Mouse (Mus musculus): ENCODE measurements around the gene Iars2. TPM values are rescaled to one million over a fixed set of nuclear protein-coding genes. Genes with fewer than 3 reads are reported as not detected.
A peak's percentile ranks its signal among the peaks of the same experiment; 100 is the strongest.

The Iars2 gene
- polyA plus RNA-seq, 1 experiment from 2014 or later, result 24.3 TPM

DNA sequence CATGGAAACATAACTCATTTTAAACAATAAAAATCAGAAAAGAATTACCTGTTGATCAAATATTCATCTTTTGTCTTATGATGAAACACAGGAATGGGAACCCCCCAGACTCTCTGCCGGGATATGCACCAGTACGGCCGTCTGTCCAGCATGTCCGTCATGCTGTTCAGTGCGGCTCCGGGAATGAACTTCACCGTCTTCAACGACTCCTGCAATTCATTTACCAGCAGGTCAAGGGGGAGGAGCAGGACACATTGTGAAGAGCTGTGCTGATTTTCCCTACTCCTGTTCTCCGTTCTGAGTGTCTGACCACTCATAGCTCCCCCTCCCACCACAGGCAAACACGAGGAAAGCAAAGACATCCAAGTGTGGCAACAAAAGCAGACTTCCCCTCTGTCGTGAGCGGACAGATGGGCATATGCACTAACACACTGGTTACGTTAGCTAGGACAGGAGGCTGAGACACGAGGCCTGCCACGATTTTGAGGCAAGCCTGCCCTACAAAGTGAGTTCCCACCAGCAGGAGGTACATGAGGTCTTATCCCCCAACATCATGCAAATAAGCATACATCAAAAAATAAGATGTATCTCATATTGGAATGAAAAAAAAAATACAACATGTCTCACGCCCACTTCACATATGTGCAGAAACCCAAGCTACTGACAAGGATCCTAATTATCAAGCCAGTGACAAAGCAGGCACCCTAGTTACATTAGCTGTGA is 13.2 kb downstream of the Iars2 start:
- H3K36me3 ChIP-seq (ENCODE audit: control insufficient read depth, insufficient read depth, low read length), result peaks cover 17% of the 10 kb centered on the region
- DNase-seq (ENCODE audit: low spot score, missing footprints), result no peak
- no peak overlapping the region for H3K4me2 ChIP-seq

DNA sequence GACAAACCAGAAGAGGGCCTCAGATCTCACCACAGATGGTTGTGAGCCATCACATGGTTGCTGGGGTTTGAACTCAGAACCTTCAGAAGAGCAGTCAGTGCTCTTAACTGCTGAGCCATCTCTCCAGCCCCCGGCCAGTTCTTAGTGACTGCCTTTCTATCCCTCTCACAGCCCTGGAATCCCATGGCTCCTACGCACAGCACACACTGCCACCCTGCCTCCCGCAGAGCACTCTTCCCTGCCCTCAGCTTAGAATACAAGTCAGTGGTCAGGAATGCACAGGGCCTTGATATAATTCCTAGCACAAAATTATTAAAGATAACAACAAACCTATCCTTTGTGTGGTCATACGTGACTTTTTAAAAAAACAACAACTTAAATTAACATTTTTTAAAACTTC is 14.7 kb downstream of the Iars2 start:
- peak; percentile 57 for DNase-seq (ENCODE audit: low spot score, missing footprints)
- Histone ChIP-seq H3K4me2 (no peak overlapping the region), H3K9me3 (ENCODE audit: control insufficient read depth, low read length) (no peaks in the 10 kb centered on the region), H3K4me3 (ENCODE audit: low read depth, low read length) (no peak overlapping the region), H3K27me3 (ENCODE audit: control insufficient read depth, insufficient read depth, low read length) (no peaks in the 10 kb centered on the region), H3K4me1 (ENCODE audit: control insufficient read depth, insufficient read depth, low read length) (no peaks in the 10 kb centered on the region), H3K9ac (ENCODE audit: low read length) (no peak overlapping the region), H3K27ac (ENCODE audit: low read depth, low read length) (no peak overlapping the region), H3K36me3 (ENCODE audit: control insufficient read depth, insufficient read depth, low read length) (peaks cover 12% of the 10 kb centered on the region; the same call in 1 of the 2 replicates)
- no peak for ATAC-seq (ENCODE audit: low FRiP score)
- 95% methylated on average over 4 of the region's 4 CpGs for WGBS

More for the DNA sequence above, 13.2 kb downstream of the Iars2 start:
- Histone ChIP-seq H3K4me1 (ENCODE audit: control insufficient read depth, insufficient read depth, low read length) (no peaks in the 10 kb centered on the region), H3K27ac (ENCODE audit: low read depth, low read length) (no peak overlapping the region), H3K27me3 (ENCODE audit: control insufficient read depth, insufficient read depth, low read length) (no peaks in the 10 kb centered on the region), H3K9ac (ENCODE audit: low read length) (no peak overlapping the region), H3K9me3 (ENCODE audit: control insufficient read depth, low read length) (no peaks in the 10 kb centered on the region), H3K4me3 (ENCODE audit: low read depth, low read length) (no peak overlapping the region)
- 88% methylated on average over 16 of the region's 16 CpGs for WGBS
- no peak for ATAC-seq (ENCODE audit: low FRiP score)

GRCm38 (mm10) chr1:185311949-185312348 is 17.2 kb downstream of the Iars2 start:
- WGBS, result 91% methylated on average over 9 of the region's 9 CpGs
- ATAC-seq (ENCODE audit: low FRiP score) (no peak), DNase-seq (ENCODE audit: low spot score, missing footprints) (no peak)
- no peaks in the 10 kb centered on the region for H3K27me3 ChIP-seq (ENCODE audit: control insufficient read depth, insufficient read depth, low read length)
- no peak overlapping the region for H3K4me2 ChIP-seq
- no peak overlapping the region for H3K4me3 ChIP-seq (ENCODE audit: low read depth, low read length)
- no peaks in the 10 kb centered on the region for H3K9me3 ChIP-seq (ENCODE audit: control insufficient read depth, low read length)
- peaks cover 7% of the 10 kb centered on the region; the same call in 1 of the 2 replicates for H3K36me3 ChIP-seq (ENCODE audit: control insufficient read depth, insufficient read depth, low read length)
- H3K27ac ChIP-seq (ENCODE audit: low read depth, low read length), result no peak overlapping the region
- no peak overlapping the region for H3K9ac ChIP-seq (ENCODE audit: low read length)
- no peaks in the 10 kb centered on the region for H3K4me1 ChIP-seq (ENCODE audit: control insufficient read depth, insufficient read depth, low read length)

- Histone ChIP-seq H3K36me3 (ENCODE audit: control insufficient read depth, insufficient read depth, low read length) (peaks cover 2% of the 10 kb centered on the region; the same call in 1 of the 2 replicates), H3K4me1 (ENCODE audit: control insufficient read depth, insufficient read depth, low read length) (no peaks in the 10 kb centered on the region), H3K9ac (ENCODE audit: low read length) (no peak overlapping the region), H3K27me3 (ENCODE audit: control insufficient read depth, insufficient read depth, low read length) (no peaks in the 10 kb centered on the region), H3K4me3 (ENCODE audit: low read depth, low read length) (no peak overlapping the region), H3K27ac (ENCODE audit: low read depth, low read length) (no peak overlapping the region), H3K4me2 (no peak overlapping the region), H3K9me3 (ENCODE audit: control insufficient read depth, low read length) (no peaks in the 10 kb centered on the region)
- ATAC-seq (ENCODE audit: low FRiP score) (no peak), DNase-seq (ENCODE audit: low spot score, missing footprints) (no peak)
- 72% methylated on average over 4 of the region's 4 CpGs for WGBS
Measured at GRCm38 (mm10) chr1:185308908-185309307, 20.3 kb downstream of the Iars2 start.

- no peaks in the 10 kb centered on the region for H3K9me3 ChIP-seq (ENCODE audit: control insufficient read depth, low read length)
- DNase-seq (ENCODE audit: low spot score, missing footprints) (no peak), ATAC-seq (ENCODE audit: low FRiP score) (no peak)
- no peak overlapping the region for H3K9ac ChIP-seq (ENCODE audit: low read length)
- H3K27ac ChIP-seq (ENCODE audit: low read depth, low read length), result no peak overlapping the region
- H3K27me3 ChIP-seq (ENCODE audit: control insufficient read depth, insufficient read depth, low read length), result no peaks in the 10 kb centered on the region
- no peaks in the 10 kb centered on the region for H3K4me1 ChIP-seq (ENCODE audit: control insufficient read depth, insufficient read depth, low read length)
- H3K36me3 ChIP-seq (ENCODE audit: control insufficient read depth, insufficient read depth, low read length), result peaks cover 2% of the 10 kb centered on the region; the same call in 1 of the 2 replicates
- no peak overlapping the region for H3K4me3 ChIP-seq (ENCODE audit: low read depth, low read length)
- WGBS, result 95% methylated on average over 2 of the region's 2 CpGs
- H3K4me2 ChIP-seq, result no peak overlapping the region
Measured at GRCm38 (mm10) chr1:185308334-185308733, 20.9 kb downstream of the Iars2 start.

DNA sequence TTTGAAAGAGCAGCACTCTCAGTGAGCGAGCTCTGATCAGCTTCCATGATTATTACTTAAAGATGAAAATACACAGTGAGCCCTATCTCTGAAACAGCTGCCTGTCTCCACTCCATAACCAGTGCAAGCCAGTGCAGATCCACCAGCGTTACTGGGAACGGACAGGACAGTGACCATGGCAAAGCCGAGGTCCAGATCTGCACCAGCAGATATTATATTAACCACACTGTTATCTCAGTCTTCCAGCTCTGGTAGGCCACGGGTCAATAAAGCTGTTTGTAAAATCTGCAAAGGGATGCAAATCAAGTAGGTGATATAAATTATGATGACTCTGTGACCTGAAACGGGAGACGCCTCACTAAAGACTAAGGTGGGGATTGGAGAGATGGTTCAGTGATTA is 21.6 kb downstream of the Iars2 start:
- Histone ChIP-seq H3K4me2 (no peak overlapping the region), H3K27me3 (ENCODE audit: control insufficient read depth, insufficient read depth, low read length) (no peaks in the 10 kb centered on the region), H3K36me3 (ENCODE audit: control insufficient read depth, insufficient read depth, low read length) (peaks cover 2% of the 10 kb centered on the region; the same call in 1 of the 2 replicates), H3K9ac (ENCODE audit: low read length) (no peak overlapping the region), H3K9me3 (ENCODE audit: control insufficient read depth, low read length) (no peaks in the 10 kb centered on the region), H3K4me3 (ENCODE audit: low read depth, low read length) (no peak overlapping the region), H3K4me1 (ENCODE audit: control insufficient read depth, insufficient read depth, low read length) (no peaks in the 10 kb centered on the region), H3K27ac (ENCODE audit: low read depth, low read length) (no peak overlapping the region)
- whole genome bisulfite sequencing, result 95% methylated on average over 7 of the region's 7 CpGs
- DNase-seq (ENCODE audit: low spot score, missing footprints) (no peak), ATAC-seq (ENCODE audit: low FRiP score) (no peak)

- Histone ChIP-seq H3K36me3 (ENCODE audit: control insufficient read depth, insufficient read depth, low read length) (peaks cover under 1% of the 10 kb centered on the region; the same call in 1 of the 2 replicates), H3K27me3 (ENCODE audit: control insufficient read depth, insufficient read depth, low read length) (no peaks in the 10 kb centered on the region), H3K9me3 (ENCODE audit: control insufficient read depth, low read length) (no peaks in the 10 kb centered on the region), H3K4me3 (ENCODE audit: low read depth, low read length) (no peak overlapping the region), H3K4me2 (no peak overlapping the region), H3K4me1 (ENCODE audit: control insufficient read depth, insufficient read depth, low read length) (no peaks in the 10 kb centered on the region), H3K9ac (ENCODE audit: low read length) (no peak overlapping the region), H3K27ac (ENCODE audit: low read depth, low read length) (no peak overlapping the region)
- no peak for ATAC-seq (ENCODE audit: low FRiP score)
- 97% methylated on average over 12 of the region's 12 CpGs for WGBS
- no peak for DNase-seq (ENCODE audit: low spot score, missing footprints)
Measured at GRCm38 (mm10) chr1:185306836-185307235, 22.4 kb downstream of the Iars2 start.

- H3K4me1 ChIP-seq (ENCODE audit: control insufficient read depth, insufficient read depth, low read length), result no peaks in the 10 kb centered on the region
- ATAC-seq (ENCODE audit: low FRiP score) (no peak), DNase-seq (ENCODE audit: low spot score, missing footprints) (no peak)
- no peaks in the 10 kb centered on the region for H3K9me3 ChIP-seq (ENCODE audit: control insufficient read depth, low read length)
- H3K9ac ChIP-seq (ENCODE audit: low read length), result no peak overlapping the region
- no peak overlapping the region for H3K4me2 ChIP-seq
- H3K36me3 ChIP-seq (ENCODE audit: control insufficient read depth, insufficient read depth, low read length), result no peaks in the 10 kb centered on the region; the same call in 1 of the 2 replicates
- no peak overlapping the region for H3K4me3 ChIP-seq (ENCODE audit: low read depth, low read length)
- no peak overlapping the region for H3K27ac ChIP-seq (ENCODE audit: low read depth, low read length)
- WGBS, result 96% methylated on average over 6 of the region's 6 CpGs
- H3K27me3 ChIP-seq (ENCODE audit: control insufficient read depth, insufficient read depth, low read length), result no peaks in the 10 kb centered on the region
Measured at GRCm38 (mm10) chr1:185302816-185303215, 26.4 kb downstream of the Iars2 start.

DNA sequence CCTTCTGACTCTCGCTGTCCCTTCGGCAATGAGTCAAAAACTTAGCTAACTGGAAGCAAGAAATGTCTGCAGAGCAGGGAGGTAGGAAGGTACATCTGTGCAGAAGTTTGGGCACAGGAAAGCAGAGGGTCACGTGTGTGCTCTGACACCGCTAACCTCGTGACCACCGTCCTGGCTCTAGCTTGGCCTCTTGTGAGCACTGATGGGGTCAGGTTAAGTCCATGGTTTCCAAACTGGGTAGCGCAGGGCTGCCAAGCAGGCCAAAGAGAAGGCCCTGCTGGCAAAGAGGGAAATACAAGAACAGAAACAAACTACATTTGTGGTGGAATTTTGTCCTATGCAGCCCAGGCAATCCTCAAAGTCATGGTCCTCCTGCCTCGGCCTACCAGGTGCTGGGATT is 30.7 kb downstream of the Iars2 start:
- Histone ChIP-seq H3K27ac (ENCODE audit: low read depth, low read length) (no peak overlapping the region), H3K9me3 (ENCODE audit: control insufficient read depth, low read length) (no peaks in the 10 kb centered on the region), H3K9ac (ENCODE audit: low read length) (no peak overlapping the region), H3K27me3 (ENCODE audit: control insufficient read depth, insufficient read depth, low read length) (no peaks in the 10 kb centered on the region), H3K4me3 (ENCODE audit: low read depth, low read length) (no peak overlapping the region), H3K4me1 (ENCODE audit: control insufficient read depth, insufficient read depth, low read length) (no peaks in the 10 kb centered on the region), H3K36me3 (ENCODE audit: control insufficient read depth, insufficient read depth, low read length) (peaks cover 4% of the 10 kb centered on the region; the same call in 1 of the 2 replicates), H3K4me2 (no peak overlapping the region)
- DNase-seq (ENCODE audit: low spot score, missing footprints) (no peak), ATAC-seq (ENCODE audit: low FRiP score) (no peak)
- WGBS, result 95% methylated on average over 8 of the region's 8 CpGs

All from midbrain, embryonic 11.5 days (tissue).